Mouse (Mus musculus) bone marrow, adult 2 months (tissue): ENCODE measurements around the gene Hjurp. TPM values are rescaled to one million over a fixed set of nuclear protein-coding genes. Genes with fewer than 3 reads are reported as not detected.

ENCODE experiments used
- H3K27ac ChIP-seq: fragments of 200-500 bp; 2 replicates; pipeline ENCODE4 v1.5.1; 2012; ENCODE audit warnings: low read depth, mild to moderate bottlenecking, control low read depth, inconsistent platforms, low read length; ENCODE audit not compliant: control insufficient read depth, poor library complexity, insufficient read depth
- H3K4me1 ChIP-seq: fragments of 200-500 bp; 2 replicates; pipeline ENCODE4 v1.6.1; 2011; ENCODE audit warnings: low read length; ENCODE audit not compliant: control insufficient read depth, insufficient read depth
- H3K4me3 ChIP-seq: fragments of 200-500 bp; replicated peaks from 2 replicates; pipeline ENCODE3; 2011; ENCODE audit warnings: mild to moderate bottlenecking, low read depth, low read length, control low read depth; ENCODE audit not compliant: control insufficient read depth
- CTCF ChIP-seq: fragments of 200-500 bp; IDR thresholded peaks from 2 replicates; pipeline ENCODE4 v1.5.1; 2011; ENCODE audit warnings: low read length, control low read depth; ENCODE audit not compliant: control insufficient read depth, insufficient read depth
- POLR2A ChIP-seq: fragments of 200-500 bp; IDR thresholded peaks from 2 replicates; pipeline ENCODE4 v1.6.1; 2011; ENCODE audit warnings: low read depth, mild to moderate bottlenecking, control low read depth, low read length, borderline replicate concordance; ENCODE audit not compliant: control insufficient read depth
- WGBS: fragments of 180-500 bp; shearing (Covaris S2); methylation state at CpG from one replicate; pipeline ENCODE4 v1.1.7; 2018; 5-methylcytosine and 5-hydroxymethylcytosine counted together
- polyA plus RNA-seq: library from polyadenylated mRNA; stranded (reverse); fragments of >200 nt; gene quantifications from 2 replicates; pipeline ENCODE4 v1.2.4, GENCODE M21; 2011; ENCODE audit warnings: low replicate concordance; ENCODE audit not compliant: missing spikeins, insufficient read depth, insufficient read length

Gene Hjurp
- polyA plus RNA-seq, 1 experiment, result 135 TPM

DNA sequence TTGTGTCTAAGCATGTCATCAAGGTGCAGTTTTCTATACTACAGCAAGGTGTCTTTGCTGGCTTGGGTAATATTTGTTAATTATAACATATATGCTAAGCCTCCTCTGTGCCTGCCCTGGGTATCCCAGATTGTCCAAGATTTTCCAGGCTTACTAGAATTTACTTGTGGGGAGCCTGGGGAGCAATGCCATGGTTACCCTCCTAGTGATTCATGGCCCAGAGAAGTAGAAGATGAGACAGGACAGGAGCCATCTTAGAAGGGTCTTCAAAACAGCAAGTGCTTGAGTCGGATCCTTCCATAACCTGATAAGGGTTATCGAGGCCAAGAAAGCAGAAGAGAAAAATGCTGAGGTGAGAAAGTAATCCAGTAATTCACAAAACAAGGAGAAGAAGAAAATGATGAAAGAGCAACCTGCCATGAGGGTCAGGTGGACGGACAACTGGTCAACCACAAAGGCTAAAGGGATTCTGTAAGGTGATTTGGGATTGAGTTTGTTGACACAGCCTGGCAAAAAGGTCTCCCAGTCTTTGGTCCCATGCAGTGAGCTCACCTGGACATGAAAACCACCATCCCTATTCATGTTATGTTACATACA lies 14.1 kb upstream of the Hjurp start:
- H3K4me3 ChIP-seq, result no peak overlapping the region
- H3K27ac ChIP-seq, result no peak overlapping the region
- peaks cover 1% of the 10 kb centered on the region; the same call in 1 of the 2 replicates for H3K4me1 ChIP-seq
- no peak for TF ChIP-seq CTCF
- no peak for TF ChIP-seq POLR2A
- WGBS, result 52% methylated on average over 3 of the region's 3 CpGs

DNA sequence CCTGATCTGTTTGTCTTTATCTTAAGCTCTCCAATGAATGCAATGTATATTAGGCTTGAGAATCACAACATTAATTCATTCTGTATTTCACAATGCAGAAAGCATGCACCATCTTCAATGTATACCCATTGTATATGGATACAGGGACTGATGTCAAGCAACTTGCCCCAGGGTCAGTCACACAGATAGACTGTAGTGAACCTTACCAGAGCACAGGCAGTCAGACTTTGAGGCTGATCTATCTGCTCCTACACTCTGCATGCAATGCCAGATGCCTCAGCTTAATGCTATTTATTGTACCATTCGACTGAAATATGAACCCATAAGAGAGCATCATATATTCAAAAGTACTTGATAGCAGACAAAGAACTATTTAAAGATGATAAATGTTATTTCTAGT lies 13.1 kb upstream of the Hjurp start:
- WGBS, result 64% methylated on average over 1 of the region's 1 CpGs
- Histone ChIP-seq H3K4me1 (peaks cover 1% of the 10 kb centered on the region; the same call in 1 of the 2 replicates), H3K4me3 (no peak overlapping the region), H3K27ac (no peak overlapping the region)
- TF ChIP-seq POLR2A, result no peak

DNA sequence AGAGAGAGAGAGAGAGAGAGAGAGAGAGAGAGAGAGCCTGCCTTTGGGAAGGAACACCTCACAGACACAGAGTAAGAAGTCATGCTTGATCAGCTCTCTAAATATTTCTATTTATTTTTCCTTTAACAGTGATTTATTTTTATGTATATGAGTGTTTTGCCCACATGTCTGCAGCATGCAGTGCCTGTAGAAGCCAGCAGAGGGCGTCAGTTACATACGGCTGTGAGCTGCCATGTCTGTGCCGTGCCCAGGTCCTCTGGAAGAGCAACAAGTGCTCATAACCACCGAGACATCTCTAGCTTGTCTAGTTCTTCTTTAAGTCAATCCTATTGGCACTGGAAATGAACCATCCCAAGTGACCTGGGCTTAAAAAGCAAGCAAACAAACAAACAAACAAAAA lies 12.5 kb upstream of the Hjurp start:
- TF ChIP-seq CTCF (no peak), POLR2A (no peak)
- 28% methylated on average over 4 of the region's 4 CpGs for WGBS
- no peak overlapping the region for H3K4me3 ChIP-seq
- H3K4me1 ChIP-seq, result peaks cover 1% of the 10 kb centered on the region; the same call in 1 of the 2 replicates
- H3K27ac ChIP-seq, result no peak overlapping the region

DNA sequence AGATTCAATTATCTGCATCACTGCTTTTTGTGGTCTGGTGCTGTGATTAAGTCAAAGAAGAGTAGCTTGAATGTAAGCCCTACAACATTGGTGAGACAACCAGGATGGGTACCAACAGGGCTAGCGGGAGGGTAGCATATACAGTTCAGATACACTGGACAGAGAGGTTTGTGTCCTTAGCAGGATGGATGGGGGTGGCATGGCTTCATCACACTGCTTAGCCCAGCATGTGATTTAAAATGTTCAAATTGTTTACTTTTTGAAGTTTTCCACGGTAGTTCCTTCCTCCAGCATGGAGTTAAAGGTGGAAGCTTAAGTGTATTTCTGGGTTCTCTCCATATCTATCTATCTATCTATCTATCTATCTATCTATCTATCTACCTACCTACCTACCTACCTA lies 11.7 kb upstream of the Hjurp start:
- H3K4me1 ChIP-seq, result peaks cover 3% of the 10 kb centered on the region
- TF ChIP-seq CTCF (no peak), POLR2A (no peak)
- no peak overlapping the region for H3K4me3 ChIP-seq
- WGBS, result 38% methylated on average over 2 of the region's 2 CpGs
- H3K27ac ChIP-seq, result no peak overlapping the region

DNA sequence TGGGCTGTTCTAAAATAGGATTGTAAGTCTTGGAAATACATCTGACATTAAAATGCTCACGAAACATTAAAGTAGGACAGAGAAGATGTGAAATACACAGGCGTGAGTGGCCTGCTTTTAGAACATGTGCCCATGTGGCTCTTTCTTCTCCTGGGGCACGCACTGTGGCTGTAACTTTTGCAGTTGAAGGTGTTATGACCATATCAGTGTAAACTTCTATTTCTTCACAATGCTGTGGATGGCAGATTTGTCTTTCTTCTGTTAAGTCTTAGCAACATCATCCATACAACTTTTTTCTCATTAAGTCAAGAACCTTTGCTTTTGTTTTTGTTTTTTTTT lies 11.3 kb upstream of the Hjurp start:
- WGBS, result 69% methylated on average over 3 of the region's 3 CpGs
- Histone ChIP-seq H3K4me1 (peaks cover 3% of the 10 kb centered on the region), H3K27ac (no peak overlapping the region), H3K4me3 (no peak overlapping the region)
- TF ChIP-seq POLR2A (no peak), CTCF (no peak)

DNA sequence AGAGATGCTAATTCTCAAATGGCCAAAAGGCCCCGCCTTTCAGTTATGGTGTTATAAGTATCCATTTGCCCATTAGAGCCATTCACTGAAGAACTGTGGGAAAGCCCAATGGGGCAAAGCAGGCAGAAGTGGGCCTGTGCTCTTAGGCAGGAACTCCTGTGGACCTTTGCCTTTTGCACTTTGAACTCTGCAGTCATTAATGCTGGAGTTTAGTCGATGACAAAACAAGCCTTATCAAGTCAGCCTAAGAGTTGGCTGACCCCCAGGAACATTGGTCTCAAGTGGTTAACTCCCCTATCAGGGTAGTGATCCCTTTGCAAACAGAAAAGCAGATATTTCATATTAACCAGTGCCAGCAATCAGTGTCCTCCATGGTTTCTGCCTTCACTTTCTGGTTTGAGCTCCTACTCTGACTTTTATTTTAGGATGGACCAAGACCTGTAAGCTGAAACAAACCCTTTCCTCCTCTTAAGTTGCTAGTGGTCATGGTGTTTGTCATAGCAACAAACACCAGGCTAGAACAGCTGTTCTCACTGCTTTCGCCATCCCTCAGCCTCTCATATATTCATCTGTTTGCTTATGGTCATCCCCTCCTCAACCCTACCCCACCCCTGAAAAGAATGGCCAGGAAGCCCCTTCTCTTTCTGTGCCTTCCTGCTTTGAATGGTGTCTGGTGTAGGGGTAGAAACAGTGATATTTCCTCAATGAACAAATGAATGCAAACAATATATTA lies 10.8 kb upstream of the Hjurp start:
- Histone ChIP-seq H3K4me3 (no peak overlapping the region), H3K27ac (no peak overlapping the region), H3K4me1 (peaks cover 5% of the 10 kb centered on the region)
- TF ChIP-seq POLR2A (no peak), CTCF (no peak)
- 41% methylated on average over 3 of the region's 3 CpGs for WGBS

DNA sequence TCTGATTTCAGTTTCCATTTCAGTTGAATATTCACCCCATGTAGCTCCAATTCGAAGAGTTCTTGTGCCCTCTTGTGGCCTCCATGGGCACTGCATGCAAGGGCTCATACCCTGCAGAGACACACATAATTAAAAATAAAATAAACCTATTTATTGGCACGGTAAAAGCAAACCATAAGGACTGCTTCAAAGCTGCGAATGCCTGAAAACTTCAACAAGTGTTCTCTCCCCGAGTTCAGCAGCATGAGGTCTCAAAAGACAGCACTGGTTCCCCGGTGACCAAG lies 10.2 kb upstream of the Hjurp start:
- Histone ChIP-seq H3K4me3 (no peak overlapping the region), H3K27ac (no peak overlapping the region), H3K4me1 (peaks cover 5% of the 10 kb centered on the region)
- WGBS, result 24% methylated on average over 5 of the region's 5 CpGs
- TF ChIP-seq CTCF, result no peak
- no peak for TF ChIP-seq POLR2A

DNA sequence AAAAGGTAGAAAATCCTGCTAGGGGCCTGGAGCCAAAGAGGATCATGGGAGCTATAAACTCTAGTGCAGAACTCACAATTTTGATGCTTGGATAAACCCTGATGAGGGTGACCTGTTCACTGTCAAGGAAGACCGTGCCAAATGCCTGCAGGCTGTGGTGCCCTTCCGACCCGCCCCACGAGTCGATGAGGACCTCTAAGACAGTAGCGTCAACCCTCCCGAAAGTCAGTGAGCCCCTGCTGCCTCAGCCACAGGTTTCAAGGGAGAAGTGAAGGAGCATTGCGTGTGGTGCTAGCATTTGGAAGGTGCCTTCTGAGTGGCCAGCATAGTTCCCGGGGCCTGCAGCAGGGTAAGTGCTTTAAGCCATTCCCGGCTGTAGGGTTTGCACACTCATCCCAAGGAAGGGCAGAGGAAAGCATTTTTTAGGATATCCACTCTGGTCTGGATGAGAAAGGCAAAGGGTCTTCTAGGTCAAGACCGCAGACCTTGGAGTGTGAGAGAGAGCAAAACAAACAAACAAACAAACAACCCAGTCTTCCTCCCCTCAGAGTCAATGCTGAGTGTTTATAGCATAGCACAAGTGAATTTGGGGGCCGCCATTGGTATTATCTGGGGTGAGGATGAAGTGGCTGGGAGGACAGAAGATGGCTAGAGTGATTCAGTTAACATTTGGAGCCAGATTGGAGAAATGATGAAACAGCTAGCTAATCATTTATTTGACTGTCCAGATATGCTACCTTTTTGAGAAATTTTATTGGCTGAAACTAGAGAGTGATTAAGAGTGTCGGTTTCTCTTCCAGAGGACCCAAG lies 9.7 kb upstream of the Hjurp start:
- Histone ChIP-seq H3K27ac (no peak overlapping the region), H3K4me1 (peaks cover 5% of the 10 kb centered on the region), H3K4me3 (no peak overlapping the region)
- 67% methylated on average over 13 of the region's 13 CpGs for WGBS
- no peak for TF ChIP-seq CTCF
- TF ChIP-seq POLR2A, result no peak
